Mouse (Mus musculus): ENCODE measurements around the gene Iqsec1. TPM values are rescaled to one million over a fixed set of nuclear protein-coding genes. Genes with fewer than 3 reads are reported as not detected.
A peak's percentile ranks its signal among the peaks of the same experiment; 100 is the strongest.

Iqsec1 gene
- polyA plus RNA-seq, 1 experiment from 2014 or later, result 16.1 TPM

GRCm38 (mm10) chr6:90819880-90820279 lies 168.6 kb downstream of the Iqsec1 start:
- no peaks in the 10 kb centered on the region for H3K27me3 ChIP-seq (ENCODE audit: control insufficient read depth, insufficient read depth, low read length)
- no peaks in the 10 kb centered on the region for H3K9me3 ChIP-seq (ENCODE audit: control insufficient read depth, low read length)
- H3K9ac ChIP-seq (ENCODE audit: low read depth, low read length), result no peak overlapping the region
- H3K4me3 ChIP-seq (ENCODE audit: low read length), result no peak overlapping the region
- no peak overlapping the region for H3K4me2 ChIP-seq (replicated peaks; ENCODE audit: low read depth, low read length)
- 56% methylated on average over 2 of the region's 2 CpGs for WGBS
- no peak overlapping the region for H3K27ac ChIP-seq (ENCODE audit: low read depth, low read length)
- H3K36me3 ChIP-seq (ENCODE audit: control insufficient read depth, insufficient read depth, low read length), result no peaks in the 10 kb centered on the region
- H3K4me1 ChIP-seq (ENCODE audit: control insufficient read depth, insufficient read depth, low read length), result no peaks in the 10 kb centered on the region
- no peak for ATAC-seq (ENCODE audit: low FRiP score, low TSS enrichment)

GRCm38 (mm10) chr6:90818956-90819355 lies 169.5 kb downstream of the Iqsec1 start:
- no peak for ATAC-seq (ENCODE audit: low FRiP score, low TSS enrichment)
- Histone ChIP-seq H3K9ac (ENCODE audit: low read depth, low read length) (no peak overlapping the region), H3K4me1 (ENCODE audit: control insufficient read depth, insufficient read depth, low read length) (no peaks in the 10 kb centered on the region), H3K9me3 (ENCODE audit: control insufficient read depth, low read length) (no peaks in the 10 kb centered on the region), H3K27ac (ENCODE audit: low read depth, low read length) (no peak overlapping the region), H3K4me2 (replicated peaks; ENCODE audit: low read depth, low read length) (no peak overlapping the region), H3K36me3 (ENCODE audit: control insufficient read depth, insufficient read depth, low read length) (no peaks in the 10 kb centered on the region), H3K4me3 (ENCODE audit: low read length) (no peak overlapping the region), H3K27me3 (ENCODE audit: control insufficient read depth, insufficient read depth, low read length) (no peaks in the 10 kb centered on the region)
- no CpG with 5 or more reads among the region's 4 CpGs for WGBS

- no peak for ATAC-seq (ENCODE audit: low FRiP score, low TSS enrichment)
- Histone ChIP-seq H3K27me3 (ENCODE audit: control insufficient read depth, insufficient read depth, low read length) (no peaks in the 10 kb centered on the region), H3K36me3 (ENCODE audit: control insufficient read depth, insufficient read depth, low read length) (no peaks in the 10 kb centered on the region), H3K4me2 (replicated peaks; ENCODE audit: low read depth, low read length) (no peak overlapping the region), H3K4me3 (ENCODE audit: low read length) (no peak overlapping the region), H3K9me3 (ENCODE audit: control insufficient read depth, low read length) (no peaks in the 10 kb centered on the region), H3K27ac (ENCODE audit: low read depth, low read length) (no peak overlapping the region), H3K9ac (ENCODE audit: low read depth, low read length) (no peak overlapping the region), H3K4me1 (ENCODE audit: control insufficient read depth, insufficient read depth, low read length) (no peaks in the 10 kb centered on the region)
- 74% methylated on average over 3 of the region's 3 CpGs for WGBS
These were observed 171.9 kb downstream of the Iqsec1 start for GRCm38 (mm10) chr6:90816551-90816950.

DNA sequence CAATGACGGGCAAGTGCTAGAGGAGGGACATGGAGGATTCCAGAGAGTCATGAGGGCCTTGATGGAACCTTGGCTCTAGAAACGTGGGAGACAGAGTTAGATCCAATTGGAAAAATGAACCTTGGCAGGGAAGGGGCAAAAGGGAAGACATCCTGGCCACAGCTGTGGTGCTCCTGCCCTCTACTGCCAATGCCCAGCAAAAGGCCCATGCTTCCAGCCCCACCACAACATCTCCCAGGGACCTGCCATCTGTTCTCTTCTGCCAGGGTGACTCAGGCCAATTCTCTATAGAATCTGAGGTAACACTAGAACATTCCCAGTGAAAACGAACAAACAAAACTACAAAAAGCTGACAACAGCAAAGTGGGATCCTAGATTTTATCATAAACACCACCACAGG lies 173.1 kb downstream of the Iqsec1 start:
- Histone ChIP-seq H3K27ac (ENCODE audit: low read depth, low read length) (no peak overlapping the region), H3K27me3 (ENCODE audit: control insufficient read depth, insufficient read depth, low read length) (peaks cover under 1% of the 10 kb centered on the region; the same call in 1 of the 2 replicates), H3K4me1 (ENCODE audit: control insufficient read depth, insufficient read depth, low read length) (no peaks in the 10 kb centered on the region), H3K9me3 (ENCODE audit: control insufficient read depth, low read length) (no peaks in the 10 kb centered on the region), H3K4me3 (ENCODE audit: low read length) (no peak overlapping the region), H3K9ac (ENCODE audit: low read depth, low read length) (no peak overlapping the region), H3K36me3 (ENCODE audit: control insufficient read depth, insufficient read depth, low read length) (no peaks in the 10 kb centered on the region), H3K4me2 (replicated peaks; ENCODE audit: low read depth, low read length) (no peak overlapping the region)
- 62% methylated on average over 3 of the region's 3 CpGs for WGBS
- no peak for ATAC-seq (ENCODE audit: low FRiP score, low TSS enrichment)

- Histone ChIP-seq H3K4me1 (ENCODE audit: control insufficient read depth, insufficient read depth, low read length) (peaks cover 4% of the 10 kb centered on the region; the same call in 1 of the 2 replicates), H3K36me3 (ENCODE audit: control insufficient read depth, insufficient read depth, low read length) (no peaks in the 10 kb centered on the region), H3K4me2 (replicated peaks; ENCODE audit: low read depth, low read length) (no peak overlapping the region), H3K27ac (ENCODE audit: low read depth, low read length) (no peak overlapping the region), H3K27me3 (ENCODE audit: control insufficient read depth, insufficient read depth, low read length) (peaks cover 4% of the 10 kb centered on the region; the same call in 1 of the 2 replicates), H3K4me3 (ENCODE audit: low read length) (no peak overlapping the region), H3K9ac (ENCODE audit: low read depth, low read length) (no peak overlapping the region), H3K9me3 (ENCODE audit: control insufficient read depth, low read length) (no peaks in the 10 kb centered on the region)
- no peak for ATAC-seq (ENCODE audit: low FRiP score, low TSS enrichment)
- WGBS, result 88% methylated on average over 1 of the region's 1 CpGs
These were observed 175.0 kb downstream of the Iqsec1 start for GRCm38 (mm10) chr6:90813526-90813925.

DNA sequence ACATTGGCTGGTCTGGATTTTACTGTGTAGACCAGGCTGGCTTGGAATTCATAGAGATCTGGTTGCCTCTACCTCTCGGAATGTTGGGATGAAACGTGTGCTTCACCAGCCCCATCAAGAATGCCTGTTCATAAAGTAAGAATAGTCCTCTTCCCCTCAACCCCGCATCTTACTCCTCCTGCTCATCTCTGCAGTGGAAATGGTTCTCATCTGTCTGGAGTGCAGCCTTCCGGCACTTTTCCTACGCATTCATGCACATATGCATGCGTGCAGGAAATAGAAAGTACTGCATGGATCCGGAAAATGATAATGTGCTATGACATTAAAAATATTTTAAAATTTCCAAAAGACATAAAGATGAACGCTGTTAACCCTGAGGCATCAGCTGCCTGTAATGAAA lies 175.9 kb downstream of the Iqsec1 start:
- no peaks in the 10 kb centered on the region for H3K36me3 ChIP-seq (ENCODE audit: control insufficient read depth, insufficient read depth, low read length)
- no peak for ATAC-seq (ENCODE audit: low FRiP score, low TSS enrichment)
- peaks cover 7% of the 10 kb centered on the region; the same call in 1 of the 2 replicates for H3K4me1 ChIP-seq (ENCODE audit: control insufficient read depth, insufficient read depth, low read length)
- H3K9me3 ChIP-seq (ENCODE audit: control insufficient read depth, low read length), result no peaks in the 10 kb centered on the region
- H3K27me3 ChIP-seq (ENCODE audit: control insufficient read depth, insufficient read depth, low read length), result peaks cover 4% of the 10 kb centered on the region; the same call in 1 of the 2 replicates
- H3K9ac ChIP-seq (ENCODE audit: low read depth, low read length), result no peak overlapping the region
- no peak overlapping the region for H3K4me3 ChIP-seq (ENCODE audit: low read length)
- WGBS, result 87% methylated on average over 8 of the region's 8 CpGs
- H3K4me2 ChIP-seq (replicated peaks; ENCODE audit: low read depth, low read length), result no peak overlapping the region
- no peak overlapping the region for H3K27ac ChIP-seq (ENCODE audit: low read depth, low read length)

GRCm38 (mm10) chr6:90812072-90812471 lies 176.4 kb downstream of the Iqsec1 start:
- 69% methylated on average over 3 of the region's 3 CpGs for WGBS
- Histone ChIP-seq H3K27me3 (ENCODE audit: control insufficient read depth, insufficient read depth, low read length) (peaks cover 4% of the 10 kb centered on the region; the same call in 1 of the 2 replicates), H3K4me2 (replicated peaks; ENCODE audit: low read depth, low read length) (no peak overlapping the region), H3K9me3 (ENCODE audit: control insufficient read depth, low read length) (no peaks in the 10 kb centered on the region), H3K9ac (ENCODE audit: low read depth, low read length) (no peak overlapping the region), H3K36me3 (ENCODE audit: control insufficient read depth, insufficient read depth, low read length) (no peaks in the 10 kb centered on the region), H3K4me1 (ENCODE audit: control insufficient read depth, insufficient read depth, low read length) (peaks cover 7% of the 10 kb centered on the region; the same call in 1 of the 2 replicates), H3K4me3 (ENCODE audit: low read length) (no peak overlapping the region), H3K27ac (ENCODE audit: low read depth, low read length) (no peak overlapping the region)
- no peak for ATAC-seq (ENCODE audit: low FRiP score, low TSS enrichment)

GRCm38 (mm10) chr6:90810576-90810975 lies 177.9 kb downstream of the Iqsec1 start:
- Histone ChIP-seq H3K4me1 (ENCODE audit: control insufficient read depth, insufficient read depth, low read length) (peaks cover 7% of the 10 kb centered on the region; the same call in 1 of the 2 replicates), H3K9me3 (ENCODE audit: control insufficient read depth, low read length) (no peaks in the 10 kb centered on the region), H3K36me3 (ENCODE audit: control insufficient read depth, insufficient read depth, low read length) (no peaks in the 10 kb centered on the region), H3K27me3 (ENCODE audit: control insufficient read depth, insufficient read depth, low read length) (peaks cover 4% of the 10 kb centered on the region; the same call in 1 of the 2 replicates), H3K4me3 (ENCODE audit: low read length) (no peak overlapping the region), H3K9ac (ENCODE audit: low read depth, low read length) (no peak overlapping the region), H3K4me2 (replicated peaks; ENCODE audit: low read depth, low read length) (no peak overlapping the region), H3K27ac (ENCODE audit: low read depth, low read length) (no peak overlapping the region)
- ATAC-seq (ENCODE audit: low FRiP score, low TSS enrichment), result no peak
- WGBS, result 56% methylated on average over 1 of the region's 1 CpGs

- H3K4me3 ChIP-seq (ENCODE audit: low read length), result no peak overlapping the region
- peaks cover 7% of the 10 kb centered on the region; the same call in 1 of the 2 replicates for H3K4me1 ChIP-seq (ENCODE audit: control insufficient read depth, insufficient read depth, low read length)
- no peaks in the 10 kb centered on the region for H3K9me3 ChIP-seq (ENCODE audit: control insufficient read depth, low read length)
- no peak overlapping the region; the same call in 1 of the 2 replicates for H3K4me2 ChIP-seq (replicated peaks; ENCODE audit: low read depth, low read length)
- H3K27me3 ChIP-seq (ENCODE audit: control insufficient read depth, insufficient read depth, low read length), result peaks cover 4% of the 10 kb centered on the region; the same call in 1 of the 2 replicates
- H3K27ac ChIP-seq (ENCODE audit: low read depth, low read length), result no peak overlapping the region
- H3K9ac ChIP-seq (ENCODE audit: low read depth, low read length), result no peak overlapping the region
- ATAC-seq (ENCODE audit: low FRiP score, low TSS enrichment), result peak; percentile 56
- WGBS, result 2% methylated on average over 22 of the region's 22 CpGs
- no peaks in the 10 kb centered on the region for H3K36me3 ChIP-seq (ENCODE audit: control insufficient read depth, insufficient read depth, low read length)
These were observed 178.5 kb downstream of the Iqsec1 start for GRCm38 (mm10) chr6:90809960-90810362.

All from kidney, embryonic 14.5 days (tissue).